Mouse (Mus musculus): ENCODE data around the gene Traf1.

- TF ChIP-seq POLR2A (IDR thresholded peaks at IDR 0.05; ENCODE audit: borderline replicate concordance, extremely low read depth, insufficient read depth, insufficient read length, poor library complexity, severe bottlenecking) (no peak), CTCF (IDR thresholded peaks at IDR 0.05; ENCODE audit: borderline replicate concordance, extremely low read depth, insufficient read depth, insufficient read length) (no peak)
Measured at GRCm38 (mm10) chr2:34893950-34894349, 67.6 kb downstream of the Traf1 start.

Measured in brain, embryonic 14.5 days (tissue).